Mouse (Mus musculus): ENCODE data around the gene Efemp1.

Gene Efemp1

DNA sequence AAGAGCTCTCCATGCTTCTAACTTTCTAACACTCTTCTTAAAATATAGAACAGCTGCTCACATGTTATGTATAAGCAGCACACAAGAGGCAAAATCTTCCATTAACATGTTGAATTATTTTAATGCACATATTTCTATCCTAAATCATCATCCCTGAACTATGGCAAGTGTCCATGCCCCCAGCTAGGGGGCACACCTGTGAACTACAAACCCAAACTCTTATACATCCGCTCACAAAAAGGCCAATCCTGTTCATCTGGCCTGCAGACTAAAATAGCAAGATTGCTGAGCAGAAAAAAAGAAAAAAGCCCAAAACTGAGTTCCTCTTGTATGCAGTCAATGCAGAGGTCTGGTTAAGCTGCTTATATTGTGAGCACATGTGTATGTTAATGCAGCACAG is 86.6 kb downstream of the Efemp1 start:
- no peak for DNase-seq (ENCODE audit: low spot score in 2 of 2)

- DNase-seq (ENCODE audit: low spot score in 2 of 2), result no peak
Measured at GRCm38 (mm10) chr11:28951586-28952210, 98.7 kb downstream of the Efemp1 start.

- DNase-seq (ENCODE audit: low spot score in 2 of 2), result no peak
Measured at GRCm38 (mm10) chr11:28954673-28955304, 101.8 kb downstream of the Efemp1 start.

GRCm38 (mm10) chr11:28955305-28955701 is 102.3 kb downstream of the Efemp1 start:
- no peak for DNase-seq (ENCODE audit: low spot score in 2 of 2)

- no peak for DNase-seq (ENCODE audit: low spot score in 2 of 2)
Measured at GRCm38 (mm10) chr11:28961381-28961780, 108.4 kb downstream of the Efemp1 start.

All from spleen, postnatal 10 days (tissue).